Mouse (Mus musculus) heart, adult 2 months (tissue): ENCODE measurements around the gene Gm20388. TPM values are rescaled to one million over a fixed set of nuclear protein-coding genes. Genes with fewer than 3 reads are reported as not detected.

Source experiments
- DNase-seq, 2 experiments: peaks; one replicate each; pipeline ENCODE4 v3.0.0; 2021
- H3K27ac ChIP-seq: fragments of 200-600 bp; 2 replicates; pipeline ENCODE4 v1.8.1; 2022
- H3K27me3 ChIP-seq: fragments of 200-500 bp; 2 replicates; pipeline ENCODE4 v1.6.1; 2012; ENCODE audit warnings: mild to moderate bottlenecking, low read length, inconsistent platforms, mixed read lengths; ENCODE audit not compliant: control insufficient read depth, insufficient read depth
- H3K36me3 ChIP-seq: fragments of 200-500 bp; 2 replicates; pipeline ENCODE4 v1.6.1; 2012; ENCODE audit warnings: low read length, inconsistent platforms; ENCODE audit not compliant: control insufficient read depth, insufficient read depth
- H3K4me1 ChIP-seq: fragments of 200-500 bp; 2 replicates; pipeline ENCODE4 v1.6.1; 2011; ENCODE audit warnings: low read length; ENCODE audit not compliant: control insufficient read depth, insufficient read depth
- H3K4me3 ChIP-seq: fragments of 200-600 bp; 2 replicates; pipeline ENCODE4 v1.8.1; 2022
- H3K79me2 ChIP-seq: fragments of 200-500 bp; replicated peaks from 2 replicates; pipeline ENCODE4 v1.6.1; 2012; ENCODE audit warnings: mild to moderate bottlenecking, inconsistent platforms, low read length, moderate library complexity, mixed read lengths; ENCODE audit not compliant: control insufficient read depth, insufficient read depth
- H3K9ac ChIP-seq: fragments of 200-500 bp; 2 replicates; pipeline ENCODE4 v1.6.1; 2012; ENCODE audit warnings: low read depth, mild to moderate bottlenecking, control low read depth, inconsistent platforms, low read length, mixed read lengths
- CTCF ChIP-seq: fragments of 200-600 bp; IDR thresholded peaks from 2 replicates; pipeline ENCODE4 v1.8.1; 2022; ENCODE audit warnings: antibody characterized with exemption, mild to moderate bottlenecking, moderate library complexity
- EP300 ChIP-seq: fragments of 200-500 bp; IDR thresholded peaks from 2 replicates; pipeline ENCODE4 v1.6.1; 2011; ENCODE audit warnings: low read depth, low read length, control low read depth; ENCODE audit not compliant: insufficient read depth
- POLR2A ChIP-seq: fragments of 200-500 bp; IDR thresholded peaks from 2 replicates; pipeline ENCODE4 v1.6.1; 2011; ENCODE audit warnings: mild to moderate bottlenecking, low read depth, low read length, control low read depth; ENCODE audit not compliant: insufficient read depth
- WGBS: fragments of 180-500 bp; shearing (Covaris S2); methylation state at CpG from one replicate; pipeline ENCODE4 v1.1.7; 2018; 5-methylcytosine and 5-hydroxymethylcytosine counted together
- intact Hi-C: fragments of 180-260 bp; cut with DNase I; formaldehyde crosslinking; loops from one replicate; pipeline ENCODE4 v1.15.1; 2025
- polyA plus RNA-seq: library from polyadenylated mRNA; depleted of rRNA; stranded (reverse); fragments of >200 nt; gene quantifications from 2 replicates; pipeline ENCODE4 v1.2.3, GENCODE M21; 2012
- total RNA-seq, 2 experiments: library from RNA; stranded (reverse); gene quantifications; 2 replicates each; pipeline ENCODE4 v1.2.3; 2021

The Gm20388 gene
- total and polyA plus RNA-seq, 3 experiments: 1.8 to 32.3 TPM; not detected in 1

DNA sequence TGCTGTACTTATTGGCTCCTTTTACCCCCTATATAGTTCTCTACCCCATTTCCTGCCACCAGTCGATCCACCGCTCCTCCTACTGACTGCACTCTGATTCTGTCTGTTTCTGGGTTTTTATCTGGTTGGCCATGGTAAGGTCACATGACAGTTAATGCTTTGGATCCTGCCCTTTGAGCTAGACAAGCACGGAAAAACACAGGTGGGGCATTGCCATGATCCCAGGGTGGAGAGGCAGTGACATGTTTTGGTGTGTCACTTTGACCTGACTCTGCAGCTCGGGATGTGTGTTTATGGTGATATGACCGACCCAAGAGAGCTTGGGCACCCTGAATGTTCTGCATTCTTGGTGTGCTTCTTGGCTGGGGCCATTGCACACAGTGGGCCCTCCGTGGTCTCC, 98.6 kb downstream of the Gm20388 start:
- no peak for DNase-seq
- Histone ChIP-seq H3K27ac (no peak overlapping the region), H3K9ac (no peak overlapping the region), H3K79me2 (no peaks in the 10 kb centered on the region), H3K4me3 (no peak overlapping the region), H3K27me3 (no peaks in the 10 kb centered on the region), H3K4me1 (peaks cover 2% of the 10 kb centered on the region), H3K36me3 (no peaks in the 10 kb centered on the region)
- TF ChIP-seq CTCF (no peak), EP300 (no peak), POLR2A (no peak)
- intact Hi-C loops: no loop called here
- WGBS: 71% methylated on average over 6 of the region's 6 CpGs

- H3K79me2 ChIP-seq: no peaks in the 10 kb centered on the region
- H3K36me3 ChIP-seq: no peaks in the 10 kb centered on the region
- intact Hi-C loops: no loop called here
- H3K4me3 ChIP-seq: no peak overlapping the region
- no peaks in the 10 kb centered on the region for H3K27me3 ChIP-seq
- H3K27ac ChIP-seq: no peak overlapping the region
- 85% methylated on average over 8 of the region's 8 CpGs for WGBS
- DNase-seq: no peak
- no peak overlapping the region for H3K9ac ChIP-seq
- no peaks in the 10 kb centered on the region for H3K4me1 ChIP-seq
- TF ChIP-seq CTCF (no peak), EP300 (no peak), POLR2A (no peak)
Observed at GRCm38 (mm10) chr8:120012491-120012890, 101.8 kb downstream of the Gm20388 start.

DNA sequence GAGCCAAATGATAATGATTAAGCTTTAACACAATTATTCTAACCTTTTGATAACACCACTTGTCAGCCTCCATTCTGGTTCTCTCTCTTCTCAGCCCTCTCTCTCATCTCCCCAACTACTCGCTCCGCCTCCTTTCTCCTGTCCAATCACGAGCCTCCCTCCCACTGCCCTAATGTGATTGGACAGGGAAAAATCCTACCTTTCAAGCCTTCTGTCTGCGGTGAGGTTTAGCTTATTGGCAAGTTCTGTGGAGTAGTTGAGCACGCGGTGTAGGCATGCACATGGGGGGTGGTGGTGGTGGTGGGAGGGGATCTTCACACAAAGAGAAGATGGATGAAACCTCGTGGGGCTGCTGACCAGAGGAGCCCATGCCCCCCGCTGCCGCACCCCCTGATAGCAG, 102.3 kb downstream of the Gm20388 start:
- Histone ChIP-seq H3K79me2 (no peaks in the 10 kb centered on the region), H3K27ac (no peak overlapping the region), H3K9ac (no peak overlapping the region), H3K4me1 (no peaks in the 10 kb centered on the region), H3K4me3 (no peak overlapping the region), H3K36me3 (no peaks in the 10 kb centered on the region), H3K27me3 (no peaks in the 10 kb centered on the region)
- intact Hi-C loops: no loop called here
- TF ChIP-seq EP300 (no peak), POLR2A (no peak)
- DNase-seq: no peak
- 61% methylated on average over 9 of the region's 9 CpGs for WGBS

DNA sequence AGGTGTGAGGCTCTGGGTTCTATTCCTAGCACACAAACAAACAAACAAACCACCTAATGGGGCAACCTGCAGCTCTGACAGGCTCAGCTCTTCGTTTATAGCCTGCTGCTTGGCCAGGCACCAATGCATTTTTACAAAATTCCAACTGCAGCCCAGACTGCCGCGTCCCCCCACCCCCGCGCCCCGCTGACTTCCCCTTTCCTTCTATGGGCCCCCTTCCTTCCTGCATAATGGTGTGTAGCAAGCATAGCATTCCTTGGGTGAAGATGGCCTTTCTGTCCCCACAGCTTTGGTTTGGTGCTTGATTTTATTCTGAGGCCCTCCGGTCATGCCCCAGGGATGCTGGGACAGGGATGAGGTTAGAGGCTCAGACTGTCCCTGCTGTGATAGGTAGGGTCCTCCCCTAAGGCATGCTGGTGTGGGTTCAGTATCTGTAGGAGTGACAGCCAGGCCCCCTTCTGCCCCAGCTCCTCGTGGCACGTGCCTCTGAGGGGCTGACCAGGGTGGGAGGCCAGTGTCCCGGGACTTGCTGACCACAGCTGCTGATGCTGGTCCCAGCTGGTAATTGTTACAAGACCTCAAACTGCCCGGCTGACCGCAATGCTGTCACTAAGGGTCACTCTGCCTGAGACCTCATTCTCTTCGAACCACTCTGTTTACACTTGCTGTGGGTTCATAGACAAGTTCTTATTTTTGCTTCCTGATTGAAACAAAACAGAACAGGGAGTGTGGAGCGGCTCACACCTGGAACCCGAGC, 103.8 kb downstream of the Gm20388 start:
- no peak overlapping the region for H3K27ac ChIP-seq
- 45% methylated on average over 15 of the region's 15 CpGs for WGBS
- no peak overlapping the region for H3K9ac ChIP-seq
- no peaks in the 10 kb centered on the region for H3K79me2 ChIP-seq
- no peak for TF ChIP-seq EP300
- TF ChIP-seq POLR2A: no peak
- no peak for TF ChIP-seq CTCF
- no peaks in the 10 kb centered on the region for H3K36me3 ChIP-seq
- H3K4me3 ChIP-seq: no peak overlapping the region
- no peaks in the 10 kb centered on the region for H3K27me3 ChIP-seq
- no peak for DNase-seq
- intact Hi-C loops: no loop called here
- no peaks in the 10 kb centered on the region for H3K4me1 ChIP-seq

DNA sequence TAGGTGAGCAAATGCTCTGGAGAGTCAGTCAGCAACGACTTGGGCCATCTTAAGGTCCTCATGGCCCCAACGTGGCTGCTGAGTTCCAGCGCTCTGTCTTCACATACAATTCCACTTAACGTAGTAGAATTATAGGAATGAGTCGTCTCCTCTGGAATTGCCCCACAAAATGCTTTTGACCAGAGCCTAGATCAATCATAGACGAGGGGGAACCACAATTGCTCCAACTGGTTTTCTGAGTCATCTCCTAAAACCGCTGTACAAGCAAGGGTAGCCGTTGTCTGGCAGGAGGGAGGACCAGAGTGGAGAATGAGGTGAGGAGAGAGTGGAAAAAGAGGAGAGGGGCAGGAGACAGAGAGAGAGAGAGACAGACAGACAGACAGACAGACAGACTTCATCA, 105.3 kb downstream of the Gm20388 start:
- 85% methylated on average over 8 of the region's 8 CpGs for WGBS
- no peak for DNase-seq
- Histone ChIP-seq H3K9ac (no peak overlapping the region), H3K4me1 (no peaks in the 10 kb centered on the region), H3K27me3 (no peaks in the 10 kb centered on the region), H3K79me2 (no peaks in the 10 kb centered on the region), H3K36me3 (no peaks in the 10 kb centered on the region), H3K27ac (no peak overlapping the region), H3K4me3 (no peak overlapping the region)
- no peak for TF ChIP-seq CTCF
- no peak for TF ChIP-seq EP300
- TF ChIP-seq POLR2A: no peak
- intact Hi-C loops: no loop called here

- Histone ChIP-seq H3K4me3 (no peak overlapping the region), H3K9ac (no peak overlapping the region), H3K4me1 (no peaks in the 10 kb centered on the region), H3K36me3 (no peaks in the 10 kb centered on the region), H3K27ac (no peak overlapping the region), H3K79me2 (no peaks in the 10 kb centered on the region), H3K27me3 (no peaks in the 10 kb centered on the region)
- 80% methylated on average over 7 of the region's 7 CpGs for WGBS
- TF ChIP-seq CTCF (no peak), EP300 (no peak), POLR2A (no peak)
- intact Hi-C loops: no loop called here
- DNase-seq: no peak
Observed at GRCm38 (mm10) chr8:120016424-120016823, 105.8 kb downstream of the Gm20388 start.
